Comparison of ENCODE assay signal across 7 mouse cellular contexts in the genomic region with DNA sequence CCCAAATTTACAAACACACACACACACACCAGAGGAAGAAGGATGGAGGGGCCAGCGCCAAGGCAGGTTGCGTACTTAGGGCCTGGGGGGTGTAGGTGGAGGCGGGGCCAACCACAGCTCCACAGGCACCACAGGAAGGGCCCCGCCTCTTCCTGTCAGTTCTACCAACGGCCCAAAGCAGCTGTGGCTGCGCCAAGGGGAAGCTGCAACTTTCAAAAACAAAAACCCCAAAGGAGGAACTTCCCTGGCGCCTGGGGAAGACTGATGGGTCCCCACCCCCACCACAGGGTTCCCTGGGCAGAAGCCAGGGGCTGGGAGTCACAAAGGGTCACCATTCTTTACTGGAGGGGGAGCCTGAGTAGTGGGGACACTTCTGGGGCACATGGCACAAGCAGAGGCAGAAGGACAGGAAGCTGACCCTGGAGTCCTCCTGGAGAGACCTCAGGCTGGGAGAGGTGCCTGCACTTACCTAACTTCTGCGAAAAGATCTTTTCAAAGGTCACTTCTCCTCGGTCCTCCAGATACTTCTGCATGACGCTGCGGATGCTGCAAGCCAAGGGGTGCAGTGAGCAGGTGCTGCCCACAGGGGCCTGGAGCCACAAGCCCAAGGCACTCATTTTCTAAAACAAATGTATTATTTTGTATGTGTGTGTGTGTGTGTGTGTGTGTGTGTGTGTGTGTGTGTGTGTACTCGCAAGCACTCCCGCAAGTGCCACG. TPM values are rescaled to one million over a fixed set of nuclear protein-coding genes. Genes with fewer than 3 reads are reported as not detected.
DNase-seq lines count a peak whose midpoint lies in the region; ATAC-seq and TF ChIP-seq lines count a peak whose summit lies in the region.

No protein-coding gene starts in this region.

- peaks cover 6% of the 10 kb centered on the region; the same call in 1 of the 2 replicates for H3K36me3 ChIP-seq in ES-Bruce4 (ENCODE audit: control insufficient read depth, insufficient read depth, low read length, poor library complexity, severe bottlenecking)
- peaks cover 55% of the 10 kb centered on the region for H3K36me3 ChIP-seq in heart, embryonic 13.5 days

- ATAC-seq in heart, embryonic 13.5 days (ENCODE audit: extremely low read depth, insufficient number of reproducible peaks, low FRiP score, low TSS enrichment), result no peak

- no peak for TF ChIP-seq CTCF in ES-Bruce4 (IDR thresholded peaks at IDR 0.05; ENCODE audit: low read depth, low read length)

- H3K27me3 ChIP-seq in ES-Bruce4 (ENCODE audit: control insufficient read depth, insufficient read depth, low read length, poor library complexity, severe bottlenecking), result no peaks in the 10 kb centered on the region
- no peaks in the 10 kb centered on the region for H3K27me3 ChIP-seq in heart, embryonic 13.5 days (replicated peaks)

- peak overlapping the region; percentile 43 for H3K4me3 ChIP-seq in ES-Bruce4 (ENCODE audit: low read depth, low read length)
- no peak overlapping the region for H3K4me3 ChIP-seq in heart, embryonic 13.5 days

- DNase-seq in adrenal gland, adult 2 months, result peak; percentile 72
- peak; percentile 53 to 74 for DNase-seq in kidney, postnatal 4 days
- DNase-seq in monocyte, adult 2 months (ENCODE audit: low read depth in 1 of 2, low spot score in 2 of 2), result peak; percentile 78 to 86
- no peak for DNase-seq in cerebellum, adult 18-20 months
- no peak for DNase-seq in left cerebral cortex, adult 18-20 months (ENCODE audit: low spot score in 2 of 2)

- H3K4me1 ChIP-seq in ES-Bruce4 (ENCODE audit: control insufficient read depth, insufficient read depth, low read length), result peaks cover 2% of the 10 kb centered on the region
- H3K4me1 ChIP-seq in heart, embryonic 13.5 days, result peaks cover 21% of the 10 kb centered on the region; the same call in 1 of the 2 replicates

- 0 out of 2 replicates have a peak, but pooled peaks have one; percentile 15 for TF ChIP-seq EP300 in ES-Bruce4 (IDR thresholded peaks at IDR 0.05; ENCODE audit: insufficient read depth, low read depth, low read length)

- peak overlapping the region; percentile 29 for H3K27ac ChIP-seq in ES-Bruce4 (ENCODE audit: insufficient read depth, low read length)
- H3K27ac ChIP-seq in heart, embryonic 13.5 days (replicated peaks), result peak overlapping the region; percentile 58

- no peak for TF ChIP-seq POLR2A in ES-Bruce4 (IDR thresholded peaks at IDR 0.05; ENCODE audit: insufficient read depth, low read length)

- H3K9me3 ChIP-seq in ES-Bruce4 (replicated peaks; ENCODE audit: control insufficient read depth, insufficient read depth, low read length, poor library complexity, severe bottlenecking), result no peaks in the 10 kb centered on the region
- H3K9me3 ChIP-seq in heart, embryonic 13.5 days, result no peaks in the 10 kb centered on the region

- H3K9ac ChIP-seq in ES-Bruce4 (ENCODE audit: low read depth, poor library complexity, severe bottlenecking), result peak overlapping the region; percentile 38
- H3K9ac ChIP-seq in heart, embryonic 13.5 days, result no peak overlapping the region

- 58% methylated on average over 14 of the region's 14 CpGs for WGBS in heart, embryonic 13.5 days

- peak overlapping the region; percentile 7; the same call in 1 of the 2 replicates for H3K4me2 ChIP-seq in heart, embryonic 13.5 days

RNA-seq across cellular contexts. Expression of a gene that starts 11.5 kb away (rescaled TPM):
- polyA plus RNA-seq in ES-Bruce4 (2011; ENCODE audit: insufficient read depth, insufficient read length, low read depth, missing spikeins), result 40.2 and 46.4 TPM in 2 replicates
- total RNA-seq in adrenal gland, adult 2 months (2021), result 10 to 100 TPM; 49.1 to 49.7 TPM
- 60.4 and 62.6 TPM in 2 replicates for polyA plus RNA-seq in adrenal gland, adult 2 months (2012; rRNA removed)
- 9.4 and 12.9 TPM in 2 replicates for polyA plus RNA-seq in heart, embryonic 13.5 days (2015; fragmentation: Nextera tagmentation; extraction: Ambion mirVana)
- total RNA-seq in left cerebral cortex, adult 18-20 months (2021), result 100 to 1,000 TPM; 224 to 230 TPM

RNA-seq across cellular contexts. Expression of a gene that starts 11.6 kb away (rescaled TPM):
- polyA plus RNA-seq in ES-Bruce4 (2011; ENCODE audit: insufficient read depth, insufficient read length, low read depth, missing spikeins), result 4.9 and 6.5 TPM in 2 replicates
- total RNA-seq in adrenal gland, adult 2 months (2021), result 1 to 10 TPM; 2.5 to 5.7 TPM
- polyA plus RNA-seq in adrenal gland, adult 2 months (2012; rRNA removed), result 5.4 and 8.3 TPM in 2 replicates
- polyA plus RNA-seq in heart, embryonic 13.5 days (2015; fragmentation: Nextera tagmentation; extraction: Ambion mirVana), result 1.0 and 1.6 TPM in 2 replicates
- total RNA-seq in left cerebral cortex, adult 18-20 months (2021), result 10 to 100 TPM; 67.2 to 71.2 TPM

RNA-seq across cellular contexts. Expression of a gene that starts 25.6 kb away (rescaled TPM):
- polyA plus RNA-seq in ES-Bruce4 (2011; ENCODE audit: insufficient read depth, insufficient read length, low read depth, missing spikeins), result 8.5 and 9.2 TPM in 2 replicates
- total RNA-seq in adrenal gland, adult 2 months (2021), result 10 to 100 TPM; 30.9 to 34.4 TPM
- polyA plus RNA-seq in adrenal gland, adult 2 months (2012; rRNA removed), result 67.4 and 86.6 TPM in 2 replicates
- 5.0 and 6.7 TPM in 2 replicates for polyA plus RNA-seq in heart, embryonic 13.5 days (2015; fragmentation: Nextera tagmentation; extraction: Ambion mirVana)
- 10 to 100 TPM; 49.2 to 52.4 TPM for total RNA-seq in left cerebral cortex, adult 18-20 months (2021)

Comparison
In these comparisons a context has a peak if more than half of its experiments do, and no peak if none do; other contexts are left out.
1. DNase-seq: peak in adrenal gland, adult 2 months (single experiment), kidney, postnatal 4 days (2 of 2) and monocyte, adult 2 months (2 of 2); none in cerebellum, adult 18-20 months (0 of 2) and left cerebral cortex, adult 18-20 months (0 of 2).